Mouse (Mus musculus) stomach, embryonic 16.5 days (tissue): ENCODE measurements around the gene Gm21818. TPM values are rescaled to one million over a fixed set of nuclear protein-coding genes. Genes with fewer than 3 reads are reported as not detected.
"Not testable (repeated sequence)": the region's sequence is repeated elsewhere in the genome, so short reads cannot be mapped to it uniquely, and the experiment has no call there.

Experiments
- ATAC-seq: fragments of 200-750 bp; cut with Nextera tagmentation; 2 replicates; pipeline ENCODE4 v1.8.0; 2017; ENCODE audit warnings: moderate number of reproducible peaks, moderate TSS enrichment; ENCODE audit not compliant: insufficient read depth, low FRiP score
- H3K27ac ChIP-seq: fragments of 300-500 bp; sonication (generic); 2 replicates; pipeline ENCODE4 v1.5.1; 2014; ENCODE audit warnings: low read length
- H3K27me3 ChIP-seq: fragments of 300-500 bp; sonication (generic); 2 replicates; pipeline ENCODE4 v1.6.1; 2014; ENCODE audit warnings: low read length, control low read depth, mixed read lengths; ENCODE audit not compliant: control insufficient read depth, insufficient read depth
- H3K36me3 ChIP-seq: fragments of 300-500 bp; sonication (generic); 2 replicates; pipeline ENCODE4 v1.6.1; 2014; ENCODE audit warnings: low read length; ENCODE audit not compliant: control insufficient read depth, insufficient read depth
- H3K4me1 ChIP-seq: fragments of 300-500 bp; sonication (generic); 2 replicates; pipeline ENCODE4 v1.6.1; 2014; ENCODE audit warnings: low read length, control low read depth, mixed read lengths; ENCODE audit not compliant: control insufficient read depth, insufficient read depth
- H3K4me2 ChIP-seq: fragments of 300-500 bp; sonication (generic); 2 replicates; pipeline ENCODE4 v1.6.1; 2014; ENCODE audit warnings: low read depth, low read length, mixed read lengths
- H3K4me3 ChIP-seq: fragments of 300-500 bp; sonication (generic); replicated peaks from 2 replicates; pipeline ENCODE4 v1.5.1; 2014; ENCODE audit warnings: mild to moderate bottlenecking, low read length
- H3K9ac ChIP-seq: fragments of 300-500 bp; sonication (generic); 2 replicates; pipeline ENCODE4 v1.6.1; 2014; ENCODE audit warnings: low read length
- H3K9me3 ChIP-seq: fragments of 300-500 bp; sonication (generic); replicated peaks from 2 replicates; pipeline ENCODE4 v1.6.1; 2016; ENCODE audit warnings: low read length, control low read depth; ENCODE audit not compliant: control insufficient read depth
- WGBS: fragments of 180-500 bp; shearing (Covaris S2); extraction: QIAGEN DNeasy Blood & Tissue Kit; methylation state at CpG from one replicate; pipeline ENCODE4 v1.1.7; 2014; 5-methylcytosine and 5-hydroxymethylcytosine counted together
- polyA plus RNA-seq: library from polyadenylated mRNA; unstranded; fragments of >200 nt; fragmentation: Nextera tagmentation; extraction: Ambion mirVana; gene quantifications from 2 replicates; pipeline ENCODE4 v1.2.1, GENCODE M21; 2015

Gene Gm21818
- not detected in 2 replicates for polyA plus RNA-seq

DNA sequence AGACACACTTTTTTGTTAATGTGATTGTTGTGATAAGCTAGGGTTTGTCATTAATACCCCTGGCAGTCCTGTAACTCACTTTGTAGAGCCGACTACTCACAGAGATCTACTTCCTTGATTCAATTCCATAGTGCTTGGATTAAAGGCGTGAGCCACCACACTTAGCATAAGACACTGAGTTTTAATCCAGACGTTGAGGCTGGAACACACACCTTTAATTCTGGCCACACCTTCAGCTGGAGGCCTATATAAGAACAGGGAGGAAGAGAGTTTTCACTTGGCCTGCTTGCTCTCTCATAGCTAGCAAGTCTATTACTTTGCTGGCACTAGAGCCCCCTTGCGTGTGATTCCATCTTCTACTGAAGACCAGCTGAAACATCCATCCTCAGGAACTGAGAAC is at the start of gene Gm21818:
Gene Gm21818, plus strand, starts transcription at position 301 of the 400 bp plus-strand sequence.
- H3K36me3 ChIP-seq, ATAC-seq: not testable (repeated sequence)
- 75% methylated on average over 4 of the region's 4 CpGs for WGBS

DNA sequence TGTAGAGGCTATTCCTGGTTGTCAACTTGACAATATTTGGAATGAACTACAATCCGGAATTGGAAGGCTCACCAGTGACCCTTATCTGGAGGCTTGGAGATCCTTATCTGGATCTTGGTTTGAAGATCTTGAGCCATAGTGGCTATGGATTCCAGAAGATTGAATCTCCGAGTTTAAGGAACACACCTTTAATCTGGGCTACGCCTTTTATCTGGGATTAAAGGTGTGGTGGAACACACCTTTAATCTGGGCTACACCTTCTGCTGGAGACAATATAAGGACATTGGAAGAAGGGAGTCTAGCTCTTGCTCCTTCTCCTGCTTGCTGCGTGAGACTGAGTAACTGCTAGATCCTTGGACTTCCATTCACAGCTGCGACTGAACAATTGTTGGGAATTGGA is 32.3 kb upstream of the Gm21818 start, which contains the start of gene Gm20767:
Gene Gm20767, plus strand, starts transcription at position 301 of the 400 bp plus-strand sequence.
- not testable (repeated sequence) for H3K27me3 ChIP-seq, H3K36me3 ChIP-seq, H3K4me1 ChIP-seq, H3K27ac ChIP-seq, H3K4me2 ChIP-seq, H3K4me3 ChIP-seq, H3K9ac ChIP-seq, ATAC-seq, H3K9me3 ChIP-seq
- WGBS: 83% methylated on average over 1 of the region's 5 CpGs

More for the DNA sequence above, at the start of gene Gm21818:
- H3K27ac ChIP-seq, H3K4me1 ChIP-seq, H3K4me3 ChIP-seq, H3K9me3 ChIP-seq, H3K4me2 ChIP-seq, H3K27me3 ChIP-seq, H3K9ac ChIP-seq: not testable (repeated sequence)

DNA sequence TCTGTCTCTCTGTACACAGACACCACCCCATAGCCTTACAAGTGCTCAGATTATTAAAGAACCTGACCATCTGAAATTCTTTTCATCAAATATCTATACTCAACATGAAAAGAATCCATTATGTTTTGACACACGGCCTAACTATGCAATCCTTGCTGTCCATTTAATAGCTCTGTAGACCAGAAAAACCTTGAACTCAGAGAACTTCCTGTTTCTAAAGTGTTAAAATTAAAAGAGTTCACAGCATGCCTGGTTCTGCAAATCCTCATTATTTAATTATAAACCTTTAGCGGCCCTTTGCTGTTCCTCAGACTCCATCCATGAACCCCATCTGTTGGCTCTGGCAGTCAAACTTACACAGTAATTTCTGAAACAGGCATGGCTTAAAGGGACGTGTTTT is 29.9 kb upstream of the Gm21818 start:
- H3K27ac ChIP-seq, H3K4me2 ChIP-seq, H3K9me3 ChIP-seq, H3K4me3 ChIP-seq, H3K36me3 ChIP-seq, H3K27me3 ChIP-seq, ATAC-seq, H3K4me1 ChIP-seq, H3K9ac ChIP-seq: not testable (repeated sequence)
- 83% methylated on average over 2 of the region's 3 CpGs for WGBS

DNA sequence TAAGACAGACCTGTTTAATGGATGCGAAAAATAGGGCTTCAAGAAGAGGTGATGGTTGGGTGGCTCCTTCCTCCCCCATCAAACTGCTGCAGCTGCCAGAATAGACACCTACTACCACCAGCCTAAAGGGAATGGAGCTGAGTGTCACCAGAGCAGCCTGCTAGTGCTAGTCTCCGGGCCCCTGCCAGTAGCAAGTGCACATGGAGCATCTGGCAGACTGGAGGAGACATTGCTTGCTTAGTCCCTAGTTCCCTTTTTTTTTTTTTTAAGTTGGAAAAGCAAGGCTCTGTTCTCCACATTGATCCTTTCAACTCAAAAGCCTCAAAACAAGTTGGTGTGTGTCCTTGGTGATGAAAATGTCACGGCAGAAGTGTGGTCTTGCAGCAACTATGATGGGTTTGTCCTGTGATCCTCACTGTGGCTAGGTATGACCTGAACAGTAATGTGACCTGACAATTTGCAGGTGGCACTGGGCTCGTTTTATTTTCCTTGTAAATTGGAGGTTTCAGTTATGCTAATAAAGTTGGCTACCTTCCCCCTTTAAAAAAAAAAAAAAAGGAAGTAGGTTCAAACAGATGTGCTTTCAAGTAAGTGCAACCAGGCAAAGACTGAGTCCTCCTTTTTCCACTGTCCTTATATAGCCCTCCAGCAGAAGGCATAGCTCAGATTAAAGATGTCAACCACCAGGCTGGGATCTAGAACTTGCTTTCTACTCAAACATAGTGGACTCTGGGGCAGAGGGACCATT is 22.4 kb upstream of the Gm21818 start:
- 66% methylated on average over 3 of the region's 4 CpGs for WGBS
- not testable (repeated sequence) for H3K4me3 ChIP-seq, H3K27ac ChIP-seq, H3K27me3 ChIP-seq, H3K4me2 ChIP-seq, H3K9me3 ChIP-seq, H3K9ac ChIP-seq, ATAC-seq, H3K4me1 ChIP-seq, H3K36me3 ChIP-seq

DNA sequence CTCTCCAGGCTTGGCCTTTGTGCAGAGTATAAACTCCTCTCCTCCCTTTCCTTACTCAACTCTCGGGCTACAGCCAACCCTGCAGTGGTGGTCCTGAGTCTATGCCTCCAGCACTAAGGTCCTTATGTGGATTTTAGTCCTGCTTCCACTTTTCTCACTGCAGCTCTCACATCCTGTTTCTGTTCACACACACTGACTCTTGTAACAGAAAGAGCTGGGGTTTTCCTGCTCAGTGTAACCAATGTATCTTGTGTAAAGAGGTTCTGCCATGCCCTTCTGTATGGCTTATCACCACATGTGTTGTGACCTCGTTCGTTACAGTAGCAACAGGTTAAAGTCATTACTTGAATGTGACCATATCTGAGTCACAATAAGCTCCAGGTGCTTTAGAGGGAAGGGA is 21.6 kb upstream of the Gm21818 start:
- not testable (repeated sequence) for H3K27ac ChIP-seq, H3K9me3 ChIP-seq, H3K4me2 ChIP-seq, H3K27me3 ChIP-seq, ATAC-seq, H3K9ac ChIP-seq, H3K4me1 ChIP-seq, H3K36me3 ChIP-seq, H3K4me3 ChIP-seq
- WGBS: 66% methylated on average over 3 of the region's 3 CpGs

DNA sequence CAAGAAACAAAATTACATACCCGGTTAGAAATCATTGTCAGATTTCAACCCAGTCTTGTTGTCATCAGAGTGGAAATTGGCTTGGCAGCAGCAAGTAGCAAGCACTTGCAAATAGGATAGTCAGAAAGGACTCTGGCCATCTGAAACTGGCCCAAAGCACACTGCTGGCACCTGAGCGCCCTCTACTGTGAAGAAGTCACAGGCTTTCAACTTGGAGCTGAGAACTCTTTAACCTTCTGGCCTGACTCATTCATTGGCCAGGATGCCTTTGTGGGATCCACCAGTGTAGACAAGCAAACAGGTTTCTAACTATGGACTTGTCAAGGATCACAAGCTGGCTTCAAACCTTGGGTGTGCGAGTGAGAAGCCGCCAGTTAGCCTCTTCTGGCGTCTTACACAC is 3.9 kb upstream of the Gm21818 start:
- H3K4me3 ChIP-seq, H3K4me2 ChIP-seq, H3K36me3 ChIP-seq, ATAC-seq, H3K9me3 ChIP-seq, H3K27ac ChIP-seq, H3K27me3 ChIP-seq, H3K9ac ChIP-seq, H3K4me1 ChIP-seq: not testable (repeated sequence)
- WGBS: 53% methylated on average over 5 of the region's 5 CpGs

DNA sequence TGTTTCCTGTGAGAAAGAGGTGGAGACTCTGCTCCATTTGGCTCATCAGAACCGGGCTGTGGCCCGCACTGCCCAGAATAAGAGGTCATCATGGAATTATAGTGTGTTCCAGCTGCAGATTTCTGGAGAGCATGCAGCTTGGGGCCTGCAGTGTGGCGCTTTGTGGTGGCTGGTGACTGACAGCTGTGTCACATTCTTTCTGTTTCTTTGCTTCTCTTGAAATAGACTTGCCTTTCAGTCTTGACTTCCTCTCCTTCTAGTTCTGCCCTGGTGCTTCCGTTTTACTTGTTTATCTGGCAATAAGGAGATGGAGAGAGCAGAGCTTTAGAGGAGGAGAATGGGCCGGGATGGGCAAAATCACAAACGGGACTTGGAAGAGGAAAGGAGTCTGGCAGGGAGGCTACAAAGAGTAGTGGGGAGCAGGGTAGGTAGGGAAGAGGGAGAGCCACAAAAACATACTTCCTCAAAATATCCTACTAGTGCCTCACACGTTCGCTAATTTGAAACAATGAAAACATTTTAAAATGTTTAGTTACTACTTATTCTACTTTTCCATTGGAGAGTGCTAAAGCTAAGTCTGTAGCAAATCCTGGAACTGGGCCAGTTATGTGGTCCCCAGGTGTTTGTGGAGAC is 24.1 kb downstream of the Gm21818 start:
- not testable (repeated sequence) for H3K4me3 ChIP-seq

DNA sequence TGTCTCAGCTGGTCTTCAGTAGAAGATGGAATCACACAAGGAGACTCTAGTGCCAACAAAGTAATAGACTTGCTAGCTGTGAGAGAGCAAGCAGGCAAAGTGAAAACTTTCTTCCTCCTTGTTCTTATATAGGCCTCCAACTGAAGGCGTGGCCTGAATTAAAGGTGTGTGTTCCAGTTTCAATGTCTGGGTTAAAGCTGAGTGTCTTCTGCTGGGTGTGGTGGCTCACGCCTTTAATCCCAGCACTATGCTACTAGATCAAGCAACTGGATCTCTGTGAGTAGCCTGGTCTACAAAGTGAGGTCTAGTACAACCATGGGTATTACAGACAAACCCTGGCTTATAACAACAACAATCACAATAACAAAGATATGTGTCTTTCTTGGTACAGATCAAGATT is 43.6 kb downstream of the Gm21818 start, which contains the start of gene Gm21762:
Gene Gm21762, minus strand, starts transcription at position 101 of the 400 bp plus-strand sequence.
- WGBS: no CpG with 5 or more reads among the region's 2 CpGs
- not testable (repeated sequence) for H3K4me2 ChIP-seq, H3K9me3 ChIP-seq, H3K4me1 ChIP-seq, H3K27ac ChIP-seq, H3K27me3 ChIP-seq, H3K36me3 ChIP-seq, H3K4me3 ChIP-seq, H3K9ac ChIP-seq, ATAC-seq

More for the DNA sequence above, 24.1 kb downstream of the Gm21818 start:
- not testable (repeated sequence) for H3K9me3 ChIP-seq, H3K27me3 ChIP-seq, H3K4me2 ChIP-seq, H3K36me3 ChIP-seq, H3K4me1 ChIP-seq, H3K27ac ChIP-seq, H3K9ac ChIP-seq, ATAC-seq
- WGBS: 72% methylated on average over 7 of the region's 8 CpGs

DNA sequence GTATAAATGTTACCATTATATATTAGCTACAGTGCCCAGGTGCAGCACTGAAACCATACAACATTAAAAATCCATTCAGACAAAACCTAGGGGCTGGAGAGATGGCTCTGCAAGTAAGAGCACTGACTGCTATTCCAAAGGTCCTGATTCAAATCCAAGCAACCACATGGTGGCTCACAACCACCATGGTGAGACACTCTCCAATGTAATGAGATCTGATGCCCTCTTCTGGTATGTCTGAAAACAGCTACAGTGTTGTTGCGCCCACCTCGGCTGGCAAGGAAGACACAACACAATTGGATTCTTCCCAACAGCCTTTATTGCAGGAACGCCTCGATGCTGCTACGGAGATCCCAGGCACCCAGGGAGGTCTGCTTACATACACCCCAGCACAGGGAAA is 48.7 kb downstream of the Gm21818 start:
- not testable (repeated sequence) for H3K4me2 ChIP-seq, ATAC-seq, H3K9me3 ChIP-seq, H3K4me1 ChIP-seq, H3K27ac ChIP-seq, H3K9ac ChIP-seq, H3K4me3 ChIP-seq, H3K36me3 ChIP-seq, H3K27me3 ChIP-seq
- WGBS: 88% methylated on average over 5 of the region's 5 CpGs
